Mouse (Mus musculus) cortical plate, adult 2 months (tissue): ENCODE measurements around the gene Cst9. TPM values are rescaled to one million over a fixed set of nuclear protein-coding genes. Genes with fewer than 3 reads are reported as not detected.

ENCODE experiments used
- H3K27ac ChIP-seq: fragments of 200-500 bp; 2 replicates; pipeline ENCODE4 v1.5.1; 2012; ENCODE audit warnings: low read length, control low read depth, inconsistent platforms; ENCODE audit not compliant: insufficient read depth
- H3K4me1 ChIP-seq: fragments of 200-500 bp; 2 replicates; pipeline ENCODE4 v1.6.1; 2011; ENCODE audit warnings: low read length; ENCODE audit not compliant: control insufficient read depth, insufficient read depth
- H3K4me3 ChIP-seq: fragments of 200-500 bp; 2 replicates; pipeline ENCODE4 v1.5.1; 2011; ENCODE audit warnings: mild to moderate bottlenecking, low read length, control low read depth; ENCODE audit not compliant: insufficient read depth
- CTCF ChIP-seq: fragments of 200-500 bp; IDR thresholded peaks from 2 replicates; pipeline ENCODE4 v1.5.1; 2011; ENCODE audit warnings: mild to moderate bottlenecking, control low read depth, low read length; ENCODE audit not compliant: insufficient read depth; ENCODE audit errors: extremely low read depth
- POLR2A ChIP-seq: fragments of 200-500 bp; IDR thresholded peaks from 2 replicates; pipeline ENCODE4 v1.6.1; 2011; ENCODE audit warnings: mild to moderate bottlenecking, low read length, control low read depth; ENCODE audit not compliant: insufficient read depth; ENCODE audit errors: extremely low read depth
- polyA plus RNA-seq: library from polyadenylated mRNA; depleted of rRNA; stranded (reverse); fragments of >200 nt; gene quantifications from 2 replicates; pipeline ENCODE4 v1.2.3, GENCODE M21; 2012

Gene Cst9
- polyA plus RNA-seq, 1 experiment = not detected

GRCm38 (mm10) chr2:148851116-148851906 lies 16.4 kb downstream of the Cst9 start:
- Histone ChIP-seq H3K27ac (no peak overlapping the region), H3K4me3 (no peak overlapping the region), H3K4me1 (no peaks in the 10 kb centered on the region)
- TF ChIP-seq CTCF (peak; percentile 75), POLR2A (no peak)

GRCm38 (mm10) chr2:148856630-148857400 lies 21.9 kb downstream of the Cst9 start:
- H3K4me3 ChIP-seq = no peak overlapping the region
- H3K27ac ChIP-seq = no peak overlapping the region
- TF ChIP-seq POLR2A = no peak
- no peak for TF ChIP-seq CTCF
- peaks cover 1% of the 10 kb centered on the region; the same call in 1 of the 2 replicates for H3K4me1 ChIP-seq

- Histone ChIP-seq H3K27ac (no peak overlapping the region), H3K4me3 (no peak overlapping the region), H3K4me1 (peaks cover 1% of the 10 kb centered on the region; the same call in 1 of the 2 replicates)
- TF ChIP-seq CTCF = no peak
- no peak for TF ChIP-seq POLR2A
Measured at GRCm38 (mm10) chr2:148857506-148857905, 22.6 kb downstream of the Cst9 start.

- TF ChIP-seq POLR2A (no peak), CTCF (no peak)
- Histone ChIP-seq H3K4me1 (peaks cover 1% of the 10 kb centered on the region; the same call in 1 of the 2 replicates), H3K4me3 (no peak overlapping the region), H3K27ac (peak overlapping the region; percentile 89)
Measured at GRCm38 (mm10) chr2:148860993-148861392, 26.0 kb downstream of the Cst9 start.

- no peak overlapping the region for H3K4me3 ChIP-seq
- peaks cover 1% of the 10 kb centered on the region; the same call in 1 of the 2 replicates for H3K4me1 ChIP-seq
- TF ChIP-seq CTCF = no peak
- no peak for TF ChIP-seq POLR2A
- peak overlapping the region; percentile 89; the same call in 1 of the 2 replicates for H3K27ac ChIP-seq
Measured at GRCm38 (mm10) chr2:148861693-148862092, 26.7 kb downstream of the Cst9 start.

DNA sequence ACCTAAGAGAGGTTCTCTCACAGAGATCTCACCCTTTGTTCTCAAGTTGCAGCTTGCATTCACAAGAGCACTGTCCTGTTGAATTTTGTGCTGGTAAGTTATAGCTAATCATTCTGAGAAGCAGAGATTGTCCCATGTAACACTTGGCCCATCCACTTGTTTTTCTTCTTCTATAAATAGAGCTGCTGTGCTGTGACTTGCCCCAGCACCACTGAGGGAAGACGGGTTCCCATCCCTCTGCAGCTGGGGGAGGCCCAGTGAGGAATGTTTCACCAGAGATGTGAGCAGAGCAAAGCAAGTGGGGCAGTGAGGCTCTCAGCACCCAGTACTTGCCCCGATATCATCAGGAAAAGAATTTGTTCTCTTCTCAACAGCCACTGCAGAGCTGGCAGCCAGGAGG lies 30.0 kb downstream of the Cst9 start, which contains the start of gene 9230104L09Rik:
9230104L09Rik (minus strand) TSS at position 73 of the 400 bp plus-strand sequence.
- Histone ChIP-seq H3K27ac (no peak within 1 kb of the TSS), H3K4me3 (no peak within 1 kb of the TSS), H3K4me1 (no peaks in the 10 kb centered on the region; the same call in 1 of the 2 replicates)
- TF ChIP-seq CTCF (no peak), POLR2A (no peak)

DNA sequence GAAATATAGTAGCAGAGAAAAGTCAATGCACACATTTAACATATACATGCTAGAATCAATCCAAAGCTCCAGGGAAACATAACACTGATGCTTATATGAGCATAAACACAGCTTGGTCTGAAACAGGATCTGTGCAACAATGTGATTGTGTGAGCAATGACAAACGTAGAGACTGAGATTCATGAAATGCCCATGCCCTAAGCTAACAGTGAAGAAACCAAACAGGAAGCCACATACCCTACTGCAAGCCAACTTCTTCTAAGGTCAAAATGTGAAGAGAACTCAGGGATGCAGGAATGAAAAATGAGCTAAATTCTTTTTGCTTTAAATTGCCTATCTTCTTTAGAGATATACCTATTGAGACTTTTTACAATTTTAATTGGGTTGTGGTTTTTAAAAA lies 34.0 kb downstream of the Cst9 start:
- Histone ChIP-seq H3K27ac (no peak overlapping the region), H3K4me3 (no peak overlapping the region), H3K4me1 (peaks cover 1% of the 10 kb centered on the region; the same call in 1 of the 2 replicates)
- TF ChIP-seq CTCF (no peak), POLR2A (no peak)

DNA sequence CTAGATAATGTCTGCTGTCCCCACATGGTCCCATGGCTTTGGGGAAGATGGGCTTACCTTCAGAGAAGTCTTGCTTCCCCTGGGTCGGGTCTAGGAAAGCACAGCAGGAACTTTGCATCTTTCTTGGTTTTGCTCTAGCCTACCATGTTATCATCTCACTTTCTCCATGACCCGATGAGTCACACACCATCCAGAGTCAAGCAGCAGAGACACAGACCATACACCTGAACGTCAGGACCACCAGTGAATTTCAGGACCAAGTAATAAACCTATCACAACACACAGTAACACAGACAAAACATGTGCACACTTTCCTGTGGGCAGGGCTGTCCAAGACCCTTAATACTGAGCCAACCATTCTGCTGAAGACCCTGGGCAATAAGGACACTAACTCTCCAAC lies 35.6 kb downstream of the Cst9 start:
- no peak for TF ChIP-seq POLR2A
- TF ChIP-seq CTCF = no peak
- Histone ChIP-seq H3K4me3 (no peak overlapping the region), H3K27ac (no peak overlapping the region), H3K4me1 (peaks cover 1% of the 10 kb centered on the region; the same call in 1 of the 2 replicates)

- TF ChIP-seq CTCF (no peak), POLR2A (no peak)
- peak overlapping the region; percentile 91 for H3K27ac ChIP-seq
- H3K4me1 ChIP-seq = peaks cover 1% of the 10 kb centered on the region; the same call in 1 of the 2 replicates
- H3K4me3 ChIP-seq = peak overlapping the region; percentile 89
Measured at GRCm38 (mm10) chr2:148872860-148873259, 37.9 kb downstream of the Cst9 start.
